Mouse (Mus musculus): Measurements from ENCODE around the gene 1700019D03Rik.

DNA sequence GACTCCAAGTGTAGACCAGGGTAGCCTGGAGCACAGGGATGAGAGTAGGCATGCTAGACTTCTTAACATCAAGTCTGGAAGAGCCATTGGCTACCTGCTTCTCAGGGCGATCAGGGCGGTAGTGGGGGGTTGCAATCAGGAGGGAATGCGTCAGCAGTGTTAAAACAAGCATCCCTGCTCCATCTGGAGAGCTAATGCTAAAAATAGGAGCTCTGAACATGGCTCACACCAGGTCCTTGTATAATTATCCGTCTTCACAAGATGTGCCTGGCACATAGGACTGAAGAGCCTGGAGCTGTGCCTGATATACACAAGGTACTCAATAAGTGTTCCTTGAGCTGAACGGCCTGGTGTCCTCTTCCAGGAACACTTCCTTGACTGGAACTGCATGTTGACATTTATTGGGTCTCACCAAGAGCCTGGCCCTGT lies 17.5 kb upstream of the 1700019D03Rik start:
- no peak for TF ChIP-seq POLR2A (IDR thresholded peaks at IDR 0.05; ENCODE audit: borderline replicate concordance, extremely low read depth, low read depth, low read length)
- TF ChIP-seq CTCF (IDR thresholded peaks at IDR 0.05; ENCODE audit: insufficient read depth, low read length): no peak

Data from lung, adult 2 months (tissue).